Mouse (Mus musculus) liver, postnatal 0 days (tissue): ENCODE results near the gene Gm45140. TPM values are rescaled to one million over a fixed set of nuclear protein-coding genes. Genes with fewer than 3 reads are reported as not detected.

Experiments used
- ATAC-seq: fragments of 200-750 bp; cut with Nextera tagmentation; 2 replicates; pipeline ENCODE4 v1.8.0; 2017; ENCODE audit warnings: mild to moderate bottlenecking, moderate library complexity
- DNase-seq: peaks from one replicate; pipeline ENCODE4 v3.0.0-alpha.2; 2016
- H3K27ac ChIP-seq: fragments of 300-500 bp; sonication (generic); 2 replicates; pipeline ENCODE4 v1.5.1; 2014; ENCODE audit warnings: antibody characterized with exemption, moderate library complexity, mild to moderate bottlenecking, low read depth
- H3K27me3 ChIP-seq: fragments of 300-500 bp; sonication (generic); 2 replicates; pipeline ENCODE4 v1.6.1; 2014; ENCODE audit warnings: low read length, control low read depth, mixed read lengths; ENCODE audit not compliant: insufficient read depth
- H3K36me3 ChIP-seq: fragments of 300-500 bp; sonication (generic); replicated peaks from 2 replicates; pipeline ENCODE4 v1.6.1; 2014; ENCODE audit warnings: mild to moderate bottlenecking, control low read depth, low read length, moderate library complexity, mixed read lengths; ENCODE audit not compliant: insufficient read depth
- H3K4me1 ChIP-seq: fragments of 300-500 bp; sonication (generic); 2 replicates; pipeline ENCODE4 v1.6.1; 2014; ENCODE audit warnings: antibody characterized with exemption, mild to moderate bottlenecking, control low read depth; ENCODE audit not compliant: insufficient read depth
- H3K4me2 ChIP-seq: fragments of 300-500 bp; sonication (generic); 2 replicates; pipeline ENCODE4 v1.6.1; 2014; ENCODE audit warnings: low read depth, mild to moderate bottlenecking, low read length, moderate library complexity, mixed read lengths
- H3K4me3 ChIP-seq: fragments of 300-500 bp; sonication (generic); 2 replicates; pipeline ENCODE4 v1.5.1; 2014; ENCODE audit warnings: low read depth, low read length
- H3K9ac ChIP-seq: fragments of 300-500 bp; sonication (generic); replicated peaks from 2 replicates; pipeline ENCODE4 v1.6.1; 2014; ENCODE audit warnings: mild to moderate bottlenecking, moderate library complexity
- H3K9me3 ChIP-seq: fragments of 300-500 bp; sonication (generic); 2 replicates; pipeline ENCODE4 v1.6.1; 2016; ENCODE audit warnings: mild to moderate bottlenecking, control low read depth, low read length, mixed read lengths
- CTCF ChIP-seq: sonication (generic); IDR thresholded peaks from 2 replicates; pipeline ENCODE4 v1.5.1; 2016; ENCODE audit warnings: antibody characterized with exemption, low read depth
- EP300 ChIP-seq: IDR thresholded peaks from 2 replicates; pipeline ENCODE4 v1.6.1; 2016; ENCODE audit warnings: antibody characterized with exemption, low read depth, mild to moderate bottlenecking
- WGBS: fragments of 180-500 bp; shearing (Covaris S2); extraction: QIAGEN DNeasy Blood & Tissue Kit; methylation state at CpG from one replicate; pipeline ENCODE4 v1.1.7; 2014; ENCODE audit not compliant: insufficient replicate concordance; 5-methylcytosine and 5-hydroxymethylcytosine counted together
- polyA plus RNA-seq: library from polyadenylated mRNA; unstranded; fragments of >200 nt; fragmentation: Nextera tagmentation; extraction: Ambion mirVana; gene quantifications from 2 replicates; pipeline ENCODE4 v1.2.1, GENCODE M21; 2015

Gene Gm45140
- polyA plus RNA-seq, 1 experiment from 2014 or later = 2.8 TPM

GRCm38 (mm10) chr6:87811675-87812338 lies 23.8 kb downstream of the Gm45140 start, which contains the start of gene Rab43:
TSS of gene Rab43 (minus strand) at chr6:87812164.
- Histone ChIP-seq H3K4me2 (peak within 1 kb of the TSS; percentile 72), H3K9ac (peak within 1 kb of the TSS; percentile 93), H3K27ac (peak within 1 kb of the TSS; percentile 100), H3K36me3 (peaks cover 19% of the 10 kb centered on the region; the same call in 1 of the 2 replicates), H3K9me3 (no peaks in the 10 kb centered on the region), H3K27me3 (no peaks in the 10 kb centered on the region), H3K4me1 (peaks cover 36% of the 10 kb centered on the region), H3K4me3 (peak within 1 kb of the TSS; percentile 97)
- DNase-seq = peak; percentile 97
- TF ChIP-seq EP300 (0 out of 2 replicates have a peak, but pooled peaks have one; percentile 8), CTCF (peak; percentile 58)
- WGBS = 2% methylated on average over 36 of the region's 56 CpGs
- peak; percentile 86 for ATAC-seq

GRCm38 (mm10) chr6:87810713-87811669 lies 24.6 kb downstream of the Gm45140 start:
- peak overlapping the region; percentile 97 for H3K4me3 ChIP-seq
- H3K4me2 ChIP-seq = peak overlapping the region; percentile 72
- no peaks in the 10 kb centered on the region for H3K9me3 ChIP-seq
- H3K36me3 ChIP-seq = peaks cover 16% of the 10 kb centered on the region; the same call in 1 of the 2 replicates
- TF ChIP-seq CTCF (no peak), EP300 (peak; percentile 60; the same call in 1 of the 2 replicates)
- peak overlapping the region; percentile 93 for H3K9ac ChIP-seq
- no peaks in the 10 kb centered on the region for H3K27me3 ChIP-seq
- H3K4me1 ChIP-seq = peaks cover 40% of the 10 kb centered on the region
- peak; percentile 18 for ATAC-seq
- DNase-seq = peak; percentile 87
- peak overlapping the region; percentile 100 for H3K27ac ChIP-seq
- WGBS = 2% methylated on average over 77 of the region's 77 CpGs

GRCm38 (mm10) chr6:87810311-87810710 lies 25.3 kb downstream of the Gm45140 start:
- Histone ChIP-seq H3K36me3 (peaks cover 16% of the 10 kb centered on the region; the same call in 1 of the 2 replicates), H3K27ac (peak overlapping the region; percentile 100), H3K4me3 (peak overlapping the region; percentile 97), H3K27me3 (no peaks in the 10 kb centered on the region), H3K4me1 (peaks cover 43% of the 10 kb centered on the region), H3K9ac (peak overlapping the region; percentile 93), H3K4me2 (peak overlapping the region; percentile 72), H3K9me3 (no peaks in the 10 kb centered on the region)
- WGBS = 16% methylated on average over 6 of the region's 6 CpGs
- no peak for ATAC-seq
- TF ChIP-seq CTCF (no peak), EP300 (no peak)
- DNase-seq = no peak

GRCm38 (mm10) chr6:87809651-87810161 lies 25.9 kb downstream of the Gm45140 start:
- Histone ChIP-seq H3K9ac (peak overlapping the region; percentile 93), H3K27me3 (no peaks in the 10 kb centered on the region), H3K4me1 (peaks cover 49% of the 10 kb centered on the region), H3K27ac (peak overlapping the region; percentile 100), H3K36me3 (peaks cover 22% of the 10 kb centered on the region; the same call in 1 of the 2 replicates), H3K4me2 (peak overlapping the region; percentile 72), H3K9me3 (no peaks in the 10 kb centered on the region), H3K4me3 (peak overlapping the region; percentile 97)
- WGBS = 22% methylated on average over 6 of the region's 6 CpGs
- TF ChIP-seq EP300 = peak; percentile 62; the same call in 1 of the 2 replicates
- 0 out of 2 replicates have a peak, but pooled peaks have one; percentile 1 for TF ChIP-seq CTCF
- ATAC-seq (peak; percentile 60), DNase-seq (peak; percentile 73)

- peak overlapping the region; percentile 93 for H3K9ac ChIP-seq
- peaks cover 50% of the 10 kb centered on the region for H3K4me1 ChIP-seq
- peak overlapping the region; percentile 97 for H3K4me3 ChIP-seq
- ATAC-seq = no peak
- DNase-seq = no peak
- 61% methylated on average over 2 of the region's 2 CpGs for WGBS
- peak overlapping the region; percentile 100 for H3K27ac ChIP-seq
- H3K36me3 ChIP-seq = peaks cover 27% of the 10 kb centered on the region
- H3K4me2 ChIP-seq = peak overlapping the region; percentile 72
- H3K9me3 ChIP-seq = no peaks in the 10 kb centered on the region
- H3K27me3 ChIP-seq = no peaks in the 10 kb centered on the region
- TF ChIP-seq CTCF (no peak), EP300 (no peak)
Measured at GRCm38 (mm10) chr6:87809144-87809543, 26.5 kb downstream of the Gm45140 start.
